Mouse (Mus musculus): Measurements from ENCODE around the gene Vipas39. TPM values are rescaled to one million over a fixed set of nuclear protein-coding genes. Genes with fewer than 3 reads are reported as not detected.
A peak's percentile ranks its signal among the peaks of the same experiment; 100 is the strongest.
"Not testable (repeated sequence)": the region's sequence is repeated elsewhere in the genome, so short reads cannot be mapped to it uniquely, and the experiment has no call there.

Vipas39 gene
- 25.9 and 56.4 TPM in 2 replicates for total RNA-seq (2014; fragmentation: Nextera tagmentation)
- 27.2 and 31.0 TPM in 2 replicates for total RNA-seq (2017)

DNA sequence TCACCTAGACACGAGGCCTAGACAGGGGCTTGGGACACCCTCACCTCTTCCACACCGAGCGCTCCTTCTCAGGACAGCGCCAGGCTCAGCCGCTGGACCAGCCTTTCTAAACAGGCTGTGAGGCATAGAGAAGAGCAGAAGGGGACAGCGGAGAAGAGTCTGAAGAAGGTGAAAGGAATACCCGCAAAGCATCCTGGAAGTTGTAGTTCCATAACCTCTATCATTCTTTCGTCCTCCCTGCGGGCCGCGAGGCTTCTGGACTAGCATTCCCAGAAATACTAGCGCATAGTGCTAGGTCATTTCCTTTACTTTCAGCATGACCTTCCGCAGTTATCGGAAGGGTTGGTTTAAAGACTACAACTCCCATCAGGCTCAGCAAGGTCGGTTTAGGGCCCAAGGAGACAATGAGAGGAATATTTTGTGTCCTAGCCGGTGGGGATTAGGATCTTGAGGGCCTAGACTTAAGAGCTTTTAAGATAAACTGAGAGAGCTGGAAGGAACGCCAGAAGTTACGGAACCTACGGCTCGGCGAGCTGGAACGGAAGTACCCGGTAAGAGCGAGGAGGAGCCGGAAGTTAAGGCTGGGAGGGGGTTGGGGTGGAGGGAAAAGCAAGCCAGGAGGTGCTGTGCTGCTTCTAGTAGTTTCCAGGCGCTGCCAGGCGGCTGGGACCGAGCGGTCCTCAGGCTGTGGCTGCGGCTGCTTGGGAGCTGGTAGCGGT lies at the start of gene Vipas39, which contains the start of gene Ahsa1:
Gene Vipas39, minus strand, starts transcription at position 149 of the 719 bp plus-strand sequence.
Gene Ahsa1, plus strand, starts transcription at position 372 of the 719 bp plus-strand sequence.
- ATAC-seq (replicated peaks; ENCODE audit: poor library complexity, severe bottlenecking) = peak; percentile 88

- no peak for ATAC-seq (replicated peaks; ENCODE audit: poor library complexity, severe bottlenecking)
These were observed 47.0 kb upstream of the Vipas39 start for GRCm38 (mm10) chr12:87313098-87313497.

DNA sequence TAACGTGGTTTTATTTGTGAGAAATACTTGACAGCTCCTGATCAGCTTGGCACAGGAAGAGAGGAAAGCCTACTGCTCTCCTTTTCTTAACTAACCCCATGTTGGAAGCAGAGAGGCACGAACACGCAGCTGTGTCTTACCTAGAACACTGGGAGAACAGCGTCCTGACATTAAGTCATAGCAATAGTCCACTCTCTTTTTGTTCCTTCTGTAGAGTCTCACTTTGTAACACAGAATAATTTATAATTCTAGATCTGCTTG lies 40.5 kb upstream of the Vipas39 start:
- not testable (repeated sequence) for ATAC-seq (replicated peaks; ENCODE audit: poor library complexity, severe bottlenecking)

GRCm38 (mm10) chr12:87305767-87306583 lies 39.9 kb upstream of the Vipas39 start:
- no peak for ATAC-seq (replicated peaks; ENCODE audit: poor library complexity, severe bottlenecking)

DNA sequence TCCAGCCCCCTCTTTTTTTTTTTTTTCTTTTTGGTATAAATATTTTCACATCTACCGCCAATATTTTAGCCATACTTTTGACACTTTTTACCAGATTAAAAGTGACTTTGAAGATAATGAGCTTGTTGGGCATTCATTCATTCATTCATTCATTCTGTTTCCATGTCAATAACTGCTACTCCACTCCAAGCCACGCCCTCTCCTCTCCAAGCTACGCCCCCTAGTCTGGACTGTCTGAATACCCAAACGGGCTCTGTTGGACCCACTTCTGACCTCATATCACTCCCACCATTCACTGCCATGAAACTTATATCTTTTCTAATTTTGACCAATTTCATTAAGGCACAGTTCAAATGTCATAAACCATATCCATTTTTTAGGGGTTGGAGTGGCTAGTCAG lies 35.1 kb upstream of the Vipas39 start:
- no peak for ATAC-seq (replicated peaks; ENCODE audit: poor library complexity, severe bottlenecking)

GRCm38 (mm10) chr12:87300441-87300690 lies 34.3 kb upstream of the Vipas39 start:
- no peak for ATAC-seq (replicated peaks; ENCODE audit: poor library complexity, severe bottlenecking)

GRCm38 (mm10) chr12:87299657-87300440 lies 33.8 kb upstream of the Vipas39 start, which contains the start of gene Ism2:
Ism2 (minus strand) TSS chr12:87299705.
- ATAC-seq (replicated peaks; ENCODE audit: poor library complexity, severe bottlenecking) = peak; percentile 50

- peak; percentile 38 for ATAC-seq (replicated peaks; ENCODE audit: poor library complexity, severe bottlenecking)
These were observed 33.1 kb upstream of the Vipas39 start for GRCm38 (mm10) chr12:87299037-87299656.

DNA sequence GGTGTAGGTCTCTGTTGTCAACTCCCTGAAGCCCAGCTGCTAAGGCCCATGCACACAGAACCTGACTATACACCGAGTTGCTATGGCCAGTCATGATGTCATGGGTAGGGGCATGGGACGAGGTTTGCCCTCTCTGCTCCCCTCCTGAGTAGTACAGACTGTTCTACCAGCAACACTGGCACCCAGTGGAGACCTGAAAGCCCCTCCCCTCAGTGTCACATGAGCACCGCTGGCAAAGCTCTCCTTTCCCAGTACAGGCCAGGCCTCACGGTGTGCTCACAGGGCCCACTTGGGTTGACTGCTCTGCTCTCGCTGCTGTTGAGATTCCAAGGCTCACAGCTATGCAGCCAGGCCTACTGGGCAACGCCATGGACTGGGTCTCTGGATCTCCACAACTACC lies 27.9 kb upstream of the Vipas39 start:
- no peak for ATAC-seq (replicated peaks; ENCODE audit: poor library complexity, severe bottlenecking)

GRCm38 (mm10) chr12:87289100-87289499 lies 23.0 kb upstream of the Vipas39 start:
- ATAC-seq (replicated peaks; ENCODE audit: poor library complexity, severe bottlenecking) = no peak

DNA sequence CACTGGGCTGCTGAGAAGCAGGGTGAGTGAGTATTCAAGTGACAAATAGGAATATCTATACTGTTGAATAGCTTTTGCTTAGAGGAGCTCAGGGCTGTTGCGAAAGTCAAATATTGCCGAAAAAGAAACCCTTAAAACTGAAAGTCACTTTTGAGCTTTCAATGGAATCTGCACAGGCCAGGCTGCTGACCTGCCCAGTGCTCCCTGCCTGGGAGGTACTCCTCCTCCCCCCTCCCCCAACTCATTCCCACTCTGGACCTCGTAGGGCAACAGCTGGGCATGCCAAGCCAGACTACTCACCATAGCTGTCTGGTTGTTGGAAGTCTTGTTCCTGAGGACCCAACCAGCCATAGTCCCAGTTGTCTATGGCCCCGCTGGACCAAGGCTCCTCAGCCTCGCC lies 18.7 kb upstream of the Vipas39 start:
- ATAC-seq (replicated peaks; ENCODE audit: poor library complexity, severe bottlenecking) = peak; percentile 50; the same call in 1 of the 2 replicates

DNA sequence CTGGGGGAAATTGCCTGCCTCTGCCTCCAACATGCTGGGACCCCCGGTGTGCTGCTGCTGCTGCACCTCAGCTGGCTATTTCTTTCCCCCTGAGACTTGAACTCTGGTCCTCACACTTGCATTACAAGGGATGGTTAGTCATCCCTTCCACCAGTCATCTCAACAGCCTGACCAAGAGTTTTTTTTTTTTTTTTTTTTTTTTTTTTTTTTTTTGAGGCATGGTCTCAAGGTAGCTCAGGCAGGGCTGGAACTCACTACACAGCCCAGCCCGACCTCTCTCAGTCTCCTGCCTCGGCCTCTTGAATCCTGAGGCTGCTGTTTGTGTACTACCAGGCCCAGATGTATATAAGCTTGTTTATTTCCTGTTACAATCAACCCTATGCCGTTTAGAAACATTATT lies 18.2 kb upstream of the Vipas39 start:
- ATAC-seq (replicated peaks; ENCODE audit: poor library complexity, severe bottlenecking) = no peak

DNA sequence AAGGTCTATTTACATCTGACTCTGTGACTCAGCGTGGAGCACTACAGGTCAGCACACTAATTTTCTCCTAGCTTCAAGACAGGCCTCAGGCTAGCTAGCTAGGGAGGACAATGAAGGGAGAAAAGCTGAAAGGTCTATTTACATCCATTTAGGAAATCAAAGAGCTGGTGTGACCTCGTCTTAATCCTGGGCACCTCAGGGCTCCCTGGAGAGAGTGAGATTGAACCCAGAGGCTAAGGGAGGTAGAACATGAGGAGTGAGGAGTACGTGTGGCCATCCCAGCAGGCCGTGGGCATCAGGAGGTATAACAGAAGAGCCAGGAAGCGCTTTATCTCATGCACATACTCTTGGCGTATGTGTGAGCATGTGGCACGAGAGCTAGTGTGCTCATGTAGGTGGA lies 17.6 kb upstream of the Vipas39 start:
- ATAC-seq (replicated peaks; ENCODE audit: poor library complexity, severe bottlenecking) = no peak

- no peak for ATAC-seq (replicated peaks; ENCODE audit: poor library complexity, severe bottlenecking)
These were observed 16.7 kb upstream of the Vipas39 start for GRCm38 (mm10) chr12:87282743-87283142.

DNA sequence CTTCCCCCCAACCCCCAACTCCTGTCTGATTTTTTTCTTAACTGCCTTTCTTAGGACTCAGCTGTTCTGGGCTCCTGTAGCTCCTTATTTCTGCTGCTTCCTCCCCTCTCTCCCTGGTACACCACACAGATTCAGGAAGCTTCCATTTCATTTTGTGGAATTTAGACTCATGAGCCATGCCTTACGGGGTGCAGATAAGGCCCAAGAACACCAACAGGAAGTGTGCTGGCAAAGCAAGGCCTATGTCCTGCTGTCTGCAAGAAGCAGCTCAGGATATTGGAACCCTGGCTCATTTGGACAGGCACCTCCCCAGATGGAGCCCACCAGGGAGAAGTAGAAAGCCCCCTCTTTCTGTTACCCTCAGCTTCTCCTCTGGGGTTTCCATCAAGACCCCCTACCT lies 15.7 kb upstream of the Vipas39 start:
- ATAC-seq (replicated peaks; ENCODE audit: poor library complexity, severe bottlenecking) = no peak

DNA sequence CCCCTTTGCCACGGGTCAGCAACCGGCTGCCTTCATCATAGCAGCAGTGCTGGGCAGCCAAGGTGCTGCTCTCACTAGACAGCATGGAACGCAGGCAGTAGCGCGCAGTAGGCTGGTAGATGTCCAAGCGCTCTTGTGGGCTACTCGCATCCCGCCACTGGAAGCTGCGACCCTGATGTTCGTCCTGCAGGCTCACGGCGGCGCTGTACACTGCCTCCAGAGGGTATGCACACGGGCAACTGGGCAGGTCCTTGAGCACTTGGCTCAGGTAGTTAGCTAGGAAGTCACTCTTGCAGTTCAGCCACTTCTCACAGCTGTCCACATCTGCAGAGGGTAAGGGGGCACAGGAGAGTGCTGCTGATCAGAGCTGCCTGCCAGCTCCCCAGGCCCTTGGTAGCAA lies 13.8 kb upstream of the Vipas39 start:
- no peak for ATAC-seq (replicated peaks; ENCODE audit: poor library complexity, severe bottlenecking)

GRCm38 (mm10) chr12:87279350-87279749 lies 13.3 kb upstream of the Vipas39 start:
- no peak for ATAC-seq (replicated peaks; ENCODE audit: poor library complexity, severe bottlenecking)

- ATAC-seq (replicated peaks; ENCODE audit: poor library complexity, severe bottlenecking) = no peak
These were observed 12.2 kb upstream of the Vipas39 start for GRCm38 (mm10) chr12:87278118-87278730.

DNA sequence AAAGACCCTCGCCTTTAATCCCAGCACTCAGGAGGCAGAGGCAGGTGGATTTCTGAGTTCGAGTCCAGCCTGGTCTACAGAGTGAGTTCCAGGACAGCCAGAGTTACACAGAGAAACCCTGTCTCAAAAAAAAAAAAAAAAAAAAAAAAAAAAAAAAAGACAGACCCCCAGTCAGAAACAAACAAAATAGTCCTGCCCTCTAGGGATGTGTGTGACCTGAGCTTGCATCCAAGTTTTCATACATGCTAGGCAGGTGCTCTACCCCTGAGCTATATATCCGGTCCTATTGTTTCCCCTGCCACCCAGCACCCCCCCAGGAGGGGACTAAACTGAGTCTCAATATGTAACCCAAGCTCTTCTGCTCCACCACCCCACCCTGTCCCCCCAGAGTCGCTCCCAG lies 11.2 kb upstream of the Vipas39 start:
- not testable (repeated sequence) for ATAC-seq (replicated peaks; ENCODE audit: poor library complexity, severe bottlenecking)
